Mouse (Mus musculus) lung, adult 2 months (tissue): ENCODE data around the gene Iqschfp.

Experiments used
- CTCF ChIP-seq: fragments of 200-500 bp; IDR thresholded peaks from 2 replicates; pipeline ENCODE4 v1.5.1; 2011; ENCODE audit warnings: mild to moderate bottlenecking, low read length, control low read depth; ENCODE audit not compliant: insufficient read depth
- POLR2A ChIP-seq: fragments of 200-500 bp; IDR thresholded peaks from 2 replicates; pipeline ENCODE4 v1.6.1; 2011; ENCODE audit warnings: low read depth, mild to moderate bottlenecking, control low read depth, low read length, borderline replicate concordance; ENCODE audit errors: extremely low read depth

GRCm38 (mm10) chr3:68542944-68543501 is 651.0 kb downstream of the Iqschfp start:
- no peak for TF ChIP-seq POLR2A
- peak; percentile 43; the same call in 1 of the 2 replicates for TF ChIP-seq CTCF
